Mouse (Mus musculus) forebrain, postnatal 0 days (tissue): ENCODE measurements around the gene Cpm. TPM values are rescaled to one million over a fixed set of nuclear protein-coding genes. Genes with fewer than 3 reads are reported as not detected.

Experiments
- ATAC-seq: fragments of 200-750 bp; cut with Nextera tagmentation; 2 replicates; pipeline ENCODE4 v1.8.0; 2017; ENCODE audit warnings: mild to moderate bottlenecking, moderate library complexity
- DNase-seq: peaks from one replicate; pipeline ENCODE4 v3.0.0-alpha.2; 2015
- H3K27ac ChIP-seq: fragments of 300-500 bp; sonication (generic); 2 replicates; pipeline ENCODE4 v1.5.1; 2014; ENCODE audit warnings: low read depth, mild to moderate bottlenecking, antibody characterized with exemption, low read length, moderate library complexity, mixed read lengths
- H3K27me3 ChIP-seq: fragments of 300-500 bp; sonication (generic); 2 replicates; pipeline ENCODE4 v1.6.1; 2014; ENCODE audit warnings: mild to moderate bottlenecking, low read length, mixed read lengths; ENCODE audit not compliant: insufficient read depth
- H3K36me3 ChIP-seq: fragments of 300-500 bp; sonication (generic); 2 replicates; pipeline ENCODE4 v1.6.1; 2014; ENCODE audit warnings: mild to moderate bottlenecking, moderate library complexity; ENCODE audit not compliant: insufficient read depth
- H3K4me1 ChIP-seq: fragments of 300-500 bp; sonication (generic); 2 replicates; pipeline ENCODE4 v1.6.1; 2014; ENCODE audit warnings: antibody characterized with exemption; ENCODE audit not compliant: insufficient read depth
- H3K4me2 ChIP-seq: fragments of 300-500 bp; sonication (generic); 2 replicates; pipeline ENCODE4 v1.6.1; 2014; ENCODE audit warnings: low read depth, mild to moderate bottlenecking, moderate library complexity
- H3K4me3 ChIP-seq: fragments of 300-500 bp; sonication (generic); 2 replicates; pipeline ENCODE4 v1.5.1; 2014; ENCODE audit warnings: low read depth, low read length, mixed read lengths
- H3K9ac ChIP-seq: fragments of 300-500 bp; sonication (generic); 2 replicates; pipeline ENCODE4 v1.6.1; 2014; ENCODE audit warnings: mild to moderate bottlenecking
- H3K9me3 ChIP-seq: fragments of 300-500 bp; sonication (generic); 2 replicates; pipeline ENCODE4 v1.6.1; 2016; ENCODE audit warnings: low read length
- CTCF ChIP-seq: sonication (generic); IDR thresholded peaks from 2 replicates; pipeline ENCODE4 v1.5.1; 2016; ENCODE audit warnings: antibody characterized with exemption, control low read depth, low read depth
- WGBS: fragments of 180-500 bp; shearing (Covaris S2); extraction: QIAGEN DNeasy Blood & Tissue Kit; methylation state at CpG from one replicate; pipeline ENCODE4 v1.1.7; 2014; 5-methylcytosine and 5-hydroxymethylcytosine counted together
- polyA plus RNA-seq: library from polyadenylated mRNA; unstranded; fragments of >200 nt; fragmentation: Nextera tagmentation; extraction: Ambion mirVana; gene quantifications from 2 replicates; pipeline ENCODE4 v1.2.1, GENCODE M21; 2015
- total RNA-seq: library from RNA; depleted of rRNA; stranded (reverse); fragments of >200 nt; gene quantifications from 2 replicates; pipeline ENCODE4 v1.2.3, GENCODE M21; 2014

Gene Cpm
- total and polyA plus RNA-seq, 2 experiments from 2014 or later: 3.4 to 7.5 TPM

- no peak overlapping the region for H3K4me2 ChIP-seq
- H3K36me3 ChIP-seq: no peaks in the 10 kb centered on the region
- H3K4me1 ChIP-seq: no peaks in the 10 kb centered on the region
- no peak overlapping the region for H3K27ac ChIP-seq
- TF ChIP-seq CTCF: no peak
- no peaks in the 10 kb centered on the region for H3K27me3 ChIP-seq
- no peak for ATAC-seq
- H3K9ac ChIP-seq: no peak overlapping the region
- DNase-seq: no peak
- 87% methylated on average over 14 of the region's 14 CpGs for WGBS
- no peak overlapping the region for H3K4me3 ChIP-seq
- H3K9me3 ChIP-seq: no peaks in the 10 kb centered on the region
Measured at GRCm38 (mm10) chr10:117603834-117604623, 25.3 kb upstream of the Cpm start.

GRCm38 (mm10) chr10:117604624-117605282, 24.5 kb upstream of the Cpm start:
- WGBS: 84% methylated on average over 8 of the region's 8 CpGs
- no peak for TF ChIP-seq CTCF
- H3K36me3 ChIP-seq: no peaks in the 10 kb centered on the region
- no peaks in the 10 kb centered on the region for H3K27me3 ChIP-seq
- no peak overlapping the region for H3K4me2 ChIP-seq
- H3K4me3 ChIP-seq: no peak overlapping the region
- no peak overlapping the region for H3K27ac ChIP-seq
- ATAC-seq (no peak), DNase-seq (no peak)
- H3K4me1 ChIP-seq: no peaks in the 10 kb centered on the region
- H3K9me3 ChIP-seq: no peaks in the 10 kb centered on the region
- H3K9ac ChIP-seq: no peak overlapping the region

- Histone ChIP-seq H3K4me1 (no peaks in the 10 kb centered on the region), H3K27me3 (no peaks in the 10 kb centered on the region), H3K36me3 (no peaks in the 10 kb centered on the region), H3K9ac (no peak overlapping the region), H3K27ac (no peak overlapping the region), H3K9me3 (no peaks in the 10 kb centered on the region), H3K4me2 (no peak overlapping the region), H3K4me3 (no peak overlapping the region)
- no peak for ATAC-seq
- DNase-seq: no peak
- TF ChIP-seq CTCF: no peak
- WGBS: 87% methylated on average over 15 of the region's 15 CpGs
Measured at GRCm38 (mm10) chr10:117605283-117606243, 23.7 kb upstream of the Cpm start.

DNA sequence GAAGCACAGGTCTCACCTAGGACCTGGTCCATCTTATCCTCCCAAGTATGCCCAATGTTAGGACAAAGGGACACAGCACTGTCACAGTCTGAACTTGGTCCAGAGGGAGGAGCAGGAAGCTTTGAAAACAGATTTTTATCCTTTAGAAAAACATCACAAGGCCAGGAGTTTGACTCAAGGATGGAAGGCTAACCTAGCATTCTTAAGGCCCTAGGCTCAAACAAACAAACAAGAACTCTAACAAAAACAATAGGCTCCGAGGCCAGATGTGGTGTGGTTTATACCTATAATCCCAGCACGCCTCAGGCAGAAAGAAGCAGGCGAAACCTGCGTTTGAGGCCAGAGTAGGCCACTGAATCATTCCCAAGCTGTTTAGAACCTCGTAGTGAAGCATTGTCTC, 22.9 kb upstream of the Cpm start:
- Histone ChIP-seq H3K9ac (no peak overlapping the region), H3K36me3 (no peaks in the 10 kb centered on the region), H3K4me1 (no peaks in the 10 kb centered on the region), H3K27me3 (no peaks in the 10 kb centered on the region), H3K27ac (no peak overlapping the region), H3K9me3 (0 out of 2 replicates have a peak, but pooled peaks cover 5% of the 10 kb centered on the region), H3K4me2 (no peak overlapping the region), H3K4me3 (no peak overlapping the region)
- WGBS: 85% methylated on average over 5 of the region's 5 CpGs
- ATAC-seq (no peak), DNase-seq (no peak)
- TF ChIP-seq CTCF: no peak

GRCm38 (mm10) chr10:117607051-117607803, 22.1 kb upstream of the Cpm start:
- Histone ChIP-seq H3K9me3 (0 out of 2 replicates have a peak, but pooled peaks cover 5% of the 10 kb centered on the region), H3K27ac (no peak overlapping the region), H3K36me3 (no peaks in the 10 kb centered on the region), H3K4me2 (no peak overlapping the region), H3K9ac (no peak overlapping the region), H3K4me1 (no peaks in the 10 kb centered on the region), H3K4me3 (no peak overlapping the region), H3K27me3 (no peaks in the 10 kb centered on the region)
- WGBS: 94% methylated on average over 20 of the region's 20 CpGs
- no peak for ATAC-seq
- no peak for DNase-seq
- no peak for TF ChIP-seq CTCF

- no peaks in the 10 kb centered on the region for H3K4me1 ChIP-seq
- 0 out of 2 replicates have a peak, but pooled peaks cover 5% of the 10 kb centered on the region for H3K9me3 ChIP-seq
- TF ChIP-seq CTCF: no peak
- H3K4me3 ChIP-seq: no peak overlapping the region
- ATAC-seq (no peak), DNase-seq (no peak)
- 95% methylated on average over 10 of the region's 10 CpGs for WGBS
- H3K36me3 ChIP-seq: no peaks in the 10 kb centered on the region
- no peak overlapping the region for H3K4me2 ChIP-seq
- H3K27ac ChIP-seq: no peak overlapping the region
- no peaks in the 10 kb centered on the region for H3K27me3 ChIP-seq
- H3K9ac ChIP-seq: no peak overlapping the region
Measured at GRCm38 (mm10) chr10:117607804-117608279, 21.5 kb upstream of the Cpm start.
